Mouse (Mus musculus) liver, embryonic 13.5 days (tissue): ENCODE measurements around the gene Wrap53. TPM values are rescaled to one million over a fixed set of nuclear protein-coding genes. Genes with fewer than 3 reads are reported as not detected.

Experiments
- polyA plus RNA-seq: library from polyadenylated mRNA; unstranded; fragments of >200 nt; fragmentation: Nextera tagmentation; extraction: Ambion mirVana; gene quantifications from 2 replicates; pipeline ENCODE4 v1.2.1, GENCODE M21; 2015

Gene Wrap53
- polyA plus RNA-seq, 1 experiment from 2014 or later: 23.1 TPM

Other genes starting within 250 kb of the Wrap53 start
- 0.92 and 1.1 TPM in 2 replicates for gene Rnf227, start 239.8 kb downstream of the Wrap53 start, polyA plus RNA-seq
- 2.6 and 4.4 TPM in 2 replicates for gene Chd3, start 210.8 kb downstream of the Wrap53 start, polyA plus RNA-seq
- gene Naa38, start 184.8 kb downstream of the Wrap53 start, polyA plus RNA-seq: 102 and 105 TPM in 2 replicates
- 10.3 and 13.0 TPM in 2 replicates for gene Cyb5d1, start 184.6 kb downstream of the Wrap53 start, polyA plus RNA-seq
- 8.9 and 9.5 TPM in 2 replicates for gene Tmem88, start 182.0 kb downstream of the Wrap53 start, polyA plus RNA-seq
- 4.8 and 5.1 TPM in 2 replicates for gene Kdm6b, start 166.6 kb downstream of the Wrap53 start, polyA plus RNA-seq
- 0.06 and 0.12 TPM in 2 replicates for gene Dnah2, start 31.1 kb downstream of the Wrap53 start, polyA plus RNA-seq
- gene Efnb3, start 20.1 kb downstream of the Wrap53 start, polyA plus RNA-seq: 0.75 and 0.85 TPM in 2 replicates
- gene Trp53, start 104 bp upstream of the Wrap53 start, polyA plus RNA-seq: 83.0 and 90.4 TPM in 2 replicates
- gene Atp1b2, start 25.7 kb upstream of the Wrap53 start, polyA plus RNA-seq: 21.7 and 30.8 TPM in 2 replicates
- 33.4 and 34.8 TPM in 2 replicates for gene Shbg, start 37.6 kb upstream of the Wrap53 start, polyA plus RNA-seq
- gene Sat2, start 41.8 kb upstream of the Wrap53 start, polyA plus RNA-seq: 11.6 and 12.3 TPM in 2 replicates
- gene Fxr2, start 52.7 kb upstream of the Wrap53 start, polyA plus RNA-seq: 7.9 and 8.2 TPM in 2 replicates
- not detected in 2 replicates for gene Sox15, start 75.1 kb upstream of the Wrap53 start, polyA plus RNA-seq
- 36.9 and 39.2 TPM in 2 replicates for gene Mpdu1, start 82.4 kb upstream of the Wrap53 start, polyA plus RNA-seq
- 17.3 and 17.4 TPM in 2 replicates for gene Cd68, start 85.9 kb upstream of the Wrap53 start, polyA plus RNA-seq
- 351 and 453 TPM in 2 replicates for gene Eif4a1, start 92.2 kb upstream of the Wrap53 start, polyA plus RNA-seq
- 37.3 and 38.6 TPM in 2 replicates for gene Senp3, start 101.8 kb upstream of the Wrap53 start, polyA plus RNA-seq
- 0.10 TPM in 1 of 2 replicates, not detected in the other for gene Tnfsf13, start 105.5 kb upstream of the Wrap53 start, polyA plus RNA-seq
- gene Tnfsf12, start 115.6 kb upstream of the Wrap53 start, polyA plus RNA-seq: 2.1 and 2.6 TPM in 2 replicates
- gene Tnfsfm13, start 115.8 kb upstream of the Wrap53 start, polyA plus RNA-seq: 1.1 and 1.4 TPM in 2 replicates
- 9.6 and 10.8 TPM in 2 replicates for gene Polr2a, start 178.4 kb upstream of the Wrap53 start, polyA plus RNA-seq
- not detected in 2 replicates for gene Slc35g3, start 181.7 kb upstream of the Wrap53 start, polyA plus RNA-seq
- gene Zbtb4, start 185.7 kb upstream of the Wrap53 start, polyA plus RNA-seq: 0.38 and 0.43 TPM in 2 replicates
- gene Chrnb1, start 215.7 kb upstream of the Wrap53 start, polyA plus RNA-seq: 0.43 and 0.59 TPM in 2 replicates
- gene Fgf11, start 221.6 kb upstream of the Wrap53 start, polyA plus RNA-seq: 0.07 and 0.20 TPM in 2 replicates
- gene Tmem102, start 225.4 kb upstream of the Wrap53 start, polyA plus RNA-seq: 0.46 and 0.50 TPM in 2 replicates
- not detected in 2 replicates for gene Gm39566, start 235.0 kb upstream of the Wrap53 start, polyA plus RNA-seq
- not detected in 2 replicates for gene Spem2, start 238.2 kb upstream of the Wrap53 start, polyA plus RNA-seq
- gene Spem1, start 241.9 kb upstream of the Wrap53 start, polyA plus RNA-seq: not detected in 2 replicates